Mouse (Mus musculus) E14TG2a.4 (cell line): ENCODE results near the gene Ttc6.

Experiments
- CTCF ChIP-seq: conservative IDR thresholded peaks from 2 replicates; pipeline ENCODE4 v1.5.1; 2014; ENCODE audit warnings: low read length
- NANOG ChIP-seq: IDR thresholded peaks from 2 replicates; pipeline ENCODE4 v1.6.1; 2014; ENCODE audit warnings: borderline replicate concordance, low read length, mixed read lengths
- POU5F1 ChIP-seq: IDR thresholded peaks from 2 replicates; pipeline ENCODE4 v1.6.1; 2014; ENCODE audit warnings: low read length, borderline replicate concordance

- TF ChIP-seq CTCF (no peak), POU5F1 (no peak), NANOG (no peak)
Observed at GRCm38 (mm10) chr12:57650677-57651076, 86.8 kb downstream of the Ttc6 start.
